Mouse (Mus musculus) hindbrain, embryonic 10.5 days (tissue): Measurements from ENCODE around the gene Ruvbl2. TPM values are rescaled to one million over a fixed set of nuclear protein-coding genes. Genes with fewer than 3 reads are reported as not detected.

Experiments used
- DNase-seq: peaks from one replicate; pipeline ENCODE4 v3.0.0-alpha.2; 2017; ENCODE audit warnings: low spot score
- H3K27ac ChIP-seq: fragments of 300-500 bp; sonication (generic); 2 replicates; pipeline ENCODE4 v1.5.1; 2016; ENCODE audit warnings: mild to moderate bottlenecking, moderate library complexity
- H3K27me3 ChIP-seq: fragments of 300-500 bp; sonication (generic); 2 replicates; pipeline ENCODE4 v1.6.1; 2016; ENCODE audit warnings: mild to moderate bottlenecking; ENCODE audit not compliant: poor library complexity, insufficient read depth, severe bottlenecking
- H3K36me3 ChIP-seq: fragments of 300-500 bp; sonication (generic); 2 replicates; pipeline ENCODE4 v1.6.1; 2016; ENCODE audit warnings: mild to moderate bottlenecking, moderate library complexity
- H3K4me1 ChIP-seq: fragments of 300-500 bp; sonication (generic); replicated peaks from 2 replicates; pipeline ENCODE4 v1.6.1; 2016; ENCODE audit warnings: mild to moderate bottlenecking
- H3K4me3 ChIP-seq: fragments of 300-500 bp; sonication (generic); 2 replicates; pipeline ENCODE4 v1.5.1; 2016; ENCODE audit warnings: mild to moderate bottlenecking, moderate library complexity
- H3K9me3 ChIP-seq: fragments of 300-500 bp; sonication (generic); 2 replicates; pipeline ENCODE4 v1.6.1; 2016; ENCODE audit warnings: mild to moderate bottlenecking, moderate library complexity
- WGBS: fragments of 180-500 bp; shearing (Covaris S2); methylation state at CpG from one replicate; pipeline ENCODE4 v1.1.7; 2016; 5-methylcytosine and 5-hydroxymethylcytosine counted together
- polyA plus RNA-seq: library from polyadenylated mRNA; unstranded; fragments of >200 nt; fragmentation: Nextera tagmentation; extraction: Ambion mirVana; gene quantifications from 2 replicates; pipeline ENCODE4 v1.2.1, GENCODE M21; 2016

The Ruvbl2 gene
- polyA plus RNA-seq, 1 experiment from 2014 or later = 192 TPM

- Histone ChIP-seq H3K4me1 (peaks cover 38% of the 10 kb centered on the region), H3K27ac (peak overlapping the region; percentile 70; the same call in 1 of the 2 replicates), H3K4me3 (peak overlapping the region; percentile 59), H3K9me3 (no peaks in the 10 kb centered on the region), H3K36me3 (no peaks in the 10 kb centered on the region), H3K27me3 (peaks cover 100% of the 10 kb centered on the region)
- 1% methylated on average over 27 of the region's 27 CpGs for WGBS
- DNase-seq = no peak
Measured at GRCm38 (mm10) chr7:45413864-45414739, 23.8 kb downstream of the Ruvbl2 start.

DNA sequence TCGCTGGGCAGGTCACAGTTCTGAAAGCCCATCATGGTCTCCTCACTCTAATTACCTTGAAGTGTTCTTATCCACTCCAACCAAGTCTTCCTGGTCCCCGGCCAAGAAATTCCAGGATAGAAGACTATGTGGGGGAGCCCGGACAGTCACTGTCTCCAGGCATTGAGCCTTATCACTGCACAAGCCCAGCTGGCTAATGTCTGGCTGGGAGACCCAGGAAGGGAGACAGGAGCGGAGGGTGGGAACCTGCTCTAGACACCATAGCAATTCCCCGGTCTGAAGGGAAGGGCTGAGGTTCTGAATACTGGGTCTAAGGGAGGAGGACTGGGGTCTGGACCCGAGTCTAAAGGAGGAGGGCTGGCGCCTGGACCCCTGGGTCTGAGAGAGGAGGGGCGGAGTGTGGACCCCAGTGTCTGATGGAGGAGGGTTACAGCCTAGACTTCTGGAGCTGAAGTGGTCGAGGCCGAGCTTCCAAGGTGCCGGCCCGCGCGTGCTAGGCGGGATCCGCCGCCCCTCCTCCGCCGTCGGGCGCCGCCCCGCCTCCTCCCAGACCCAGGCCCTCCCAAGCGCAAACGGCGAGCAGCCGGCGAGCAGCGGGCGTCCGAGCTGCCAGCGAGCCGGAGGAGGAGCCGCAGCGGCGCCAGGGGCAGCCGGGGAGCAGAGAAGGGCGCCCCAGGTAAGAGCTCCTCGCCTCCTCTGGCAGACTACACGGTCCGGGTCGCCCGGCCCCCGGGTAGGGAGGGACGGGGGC, 24.6 kb downstream of the Ruvbl2 start, which contains the start of gene Ntf5:
Ntf5 (plus strand) TSS at position 583 of the 751 bp plus-strand sequence.
- Histone ChIP-seq H3K27me3 (peaks cover 100% of the 10 kb centered on the region), H3K27ac (peak within 1 kb of the TSS; percentile 70; the same call in 1 of the 2 replicates), H3K4me3 (peak within 1 kb of the TSS; percentile 59), H3K36me3 (no peaks in the 10 kb centered on the region), H3K4me1 (peaks cover 32% of the 10 kb centered on the region), H3K9me3 (no peaks in the 10 kb centered on the region)
- DNase-seq = peak; percentile 49
- 3% methylated on average over 45 of the region's 45 CpGs for WGBS

GRCm38 (mm10) chr7:45412421-45412820, 25.5 kb downstream of the Ruvbl2 start:
- 80% methylated on average over 2 of the region's 2 CpGs for WGBS
- Histone ChIP-seq H3K27ac (no peak overlapping the region), H3K4me3 (no peak overlapping the region), H3K4me1 (peaks cover 23% of the 10 kb centered on the region), H3K27me3 (peaks cover 100% of the 10 kb centered on the region), H3K36me3 (no peaks in the 10 kb centered on the region), H3K9me3 (no peaks in the 10 kb centered on the region)
- no peak for DNase-seq

- H3K27ac ChIP-seq = no peak overlapping the region
- peaks cover 99% of the 10 kb centered on the region for H3K27me3 ChIP-seq
- peaks cover 32% of the 10 kb centered on the region for H3K4me1 ChIP-seq
- H3K4me3 ChIP-seq = no peak overlapping the region
- H3K36me3 ChIP-seq = no peaks in the 10 kb centered on the region
- 88% methylated on average over 8 of the region's 8 CpGs for WGBS
- no peaks in the 10 kb centered on the region for H3K9me3 ChIP-seq
- no peak for DNase-seq
Measured at GRCm38 (mm10) chr7:45409497-45410163, 28.3 kb downstream of the Ruvbl2 start.

DNA sequence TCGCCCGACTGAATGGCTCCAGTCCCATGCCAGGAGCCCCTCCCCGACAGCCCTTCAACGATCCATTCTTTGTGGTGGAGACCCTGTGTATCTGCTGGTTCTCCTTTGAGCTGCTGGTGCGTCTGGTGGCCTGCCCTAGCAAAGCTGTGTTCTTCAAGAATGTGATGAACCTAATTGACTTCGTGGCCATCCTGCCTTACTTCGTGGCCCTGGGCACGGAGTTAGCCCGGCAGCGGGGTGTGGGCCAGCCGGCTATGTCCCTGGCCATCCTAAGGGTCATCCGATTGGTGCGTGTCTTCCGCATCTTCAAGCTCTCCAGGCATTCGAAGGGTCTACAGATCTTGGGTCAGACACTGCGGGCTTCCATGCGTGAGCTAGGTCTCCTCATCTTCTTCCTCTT, 28.9 kb downstream of the Ruvbl2 start:
- WGBS = 88% methylated on average over 17 of the region's 17 CpGs
- DNase-seq = no peak
- Histone ChIP-seq H3K36me3 (no peaks in the 10 kb centered on the region), H3K9me3 (no peaks in the 10 kb centered on the region), H3K4me3 (no peak overlapping the region), H3K4me1 (peaks cover 27% of the 10 kb centered on the region), H3K27me3 (peaks cover 92% of the 10 kb centered on the region), H3K27ac (no peak overlapping the region)

DNA sequence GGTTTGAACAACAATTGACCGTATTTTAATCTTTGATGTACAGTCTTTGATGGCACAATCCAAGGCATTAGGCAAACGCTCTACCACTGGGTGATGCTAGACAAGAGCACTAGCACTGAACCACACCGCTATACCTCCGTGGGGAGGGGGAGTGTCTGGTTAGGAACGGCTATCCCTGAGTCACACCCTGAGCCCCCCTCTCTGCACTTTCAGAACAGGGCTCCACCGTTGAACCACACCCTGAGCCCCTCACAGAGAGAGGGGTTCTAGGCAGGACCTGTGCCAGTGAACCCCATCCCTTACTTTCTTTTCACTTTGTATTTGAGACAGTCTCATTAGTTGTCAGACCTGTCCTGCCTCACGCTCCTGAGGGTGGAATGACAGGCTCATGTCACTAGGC, 29.5 kb downstream of the Ruvbl2 start:
- Histone ChIP-seq H3K36me3 (no peaks in the 10 kb centered on the region), H3K4me3 (no peak overlapping the region), H3K27me3 (peaks cover 86% of the 10 kb centered on the region), H3K4me1 (peaks cover 21% of the 10 kb centered on the region), H3K27ac (no peak overlapping the region), H3K9me3 (no peaks in the 10 kb centered on the region)
- DNase-seq = no peak
- WGBS = 78% methylated on average over 7 of the region's 7 CpGs

DNA sequence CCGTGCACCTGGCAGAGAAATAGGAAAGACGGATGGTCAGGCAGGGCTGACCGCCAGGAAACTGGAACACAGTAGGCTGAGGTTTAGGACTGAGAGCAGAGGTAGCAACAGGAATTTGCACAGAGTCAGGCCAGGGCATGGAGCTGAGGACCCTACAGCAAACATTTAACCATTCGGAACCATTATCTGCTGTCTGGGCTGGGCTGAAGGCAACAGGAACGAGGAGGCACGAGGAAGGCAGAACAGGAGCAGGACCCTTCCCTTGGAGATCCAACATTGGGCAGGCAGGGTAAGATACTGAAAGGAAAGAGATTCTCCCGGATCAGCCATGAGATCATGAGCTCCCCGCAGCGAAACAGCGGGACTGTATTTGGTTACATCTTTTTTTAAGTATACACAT, 30.1 kb downstream of the Ruvbl2 start:
- DNase-seq = no peak
- Histone ChIP-seq H3K36me3 (no peaks in the 10 kb centered on the region), H3K4me3 (no peak overlapping the region), H3K9me3 (no peaks in the 10 kb centered on the region), H3K27ac (no peak overlapping the region), H3K4me1 (peaks cover 17% of the 10 kb centered on the region), H3K27me3 (peaks cover 81% of the 10 kb centered on the region)
- WGBS = 84% methylated on average over 10 of the region's 10 CpGs

GRCm38 (mm10) chr7:45406157-45407156, 31.4 kb downstream of the Ruvbl2 start:
- H3K4me3 ChIP-seq = peak overlapping the region; percentile 45
- H3K27ac ChIP-seq = no peak overlapping the region
- WGBS = 3% methylated on average over 114 of the region's 114 CpGs
- DNase-seq = peak; percentile 23
- no peaks in the 10 kb centered on the region for H3K9me3 ChIP-seq
- peaks cover 17% of the 10 kb centered on the region for H3K4me1 ChIP-seq
- H3K27me3 ChIP-seq = peaks cover 67% of the 10 kb centered on the region
- no peaks in the 10 kb centered on the region for H3K36me3 ChIP-seq

DNA sequence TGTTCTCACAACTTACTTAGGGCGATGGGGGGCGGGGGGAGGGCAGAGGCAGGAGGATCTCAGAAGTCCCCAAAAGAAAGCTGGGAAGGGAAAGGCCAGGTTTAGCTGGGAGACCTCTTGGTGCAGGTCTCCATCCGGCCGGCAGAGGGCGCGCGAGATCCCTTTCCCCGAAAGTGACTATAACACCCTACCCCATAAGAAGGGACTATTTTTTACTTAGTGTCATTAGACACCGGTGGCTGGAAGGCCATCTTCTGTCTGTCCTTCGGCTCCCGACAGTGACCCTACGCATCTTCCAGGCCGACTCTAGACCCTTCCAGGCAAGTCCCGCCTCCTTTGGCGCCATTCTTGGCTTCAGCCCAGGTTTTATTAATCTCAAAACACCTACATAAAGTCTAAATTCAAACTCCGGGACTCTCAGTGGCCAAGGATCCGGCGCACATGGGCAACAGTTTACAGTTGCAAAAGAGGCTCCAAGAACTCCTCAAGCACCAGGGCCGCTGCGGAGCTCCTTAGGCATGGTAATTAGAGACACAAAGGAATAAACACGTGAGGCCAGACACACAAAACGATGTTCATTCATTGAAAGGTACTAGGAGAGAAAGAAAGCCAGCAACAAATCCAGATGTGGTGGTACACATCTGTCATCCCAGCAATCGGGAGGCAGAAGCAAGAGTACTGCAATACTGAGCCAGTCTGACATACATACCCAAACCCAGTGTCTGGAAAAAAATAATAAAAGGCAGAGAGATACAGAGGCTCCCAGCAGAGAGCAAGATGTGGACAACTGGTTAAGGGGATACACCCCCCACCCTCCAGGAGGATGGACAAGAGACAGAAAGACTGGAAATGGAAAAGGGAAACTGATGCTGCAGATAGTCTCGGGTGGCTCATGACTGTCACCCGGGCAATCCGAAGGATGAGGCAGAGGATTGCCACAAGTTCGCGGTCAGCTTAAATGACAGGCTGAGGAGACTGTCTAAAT, 32.5 kb downstream of the Ruvbl2 start, which contains the start of gene Kcna7:
Kcna7 (plus strand) TSS at position 563 of the 985 bp plus-strand sequence.
- H3K27me3 ChIP-seq = peaks cover 56% of the 10 kb centered on the region
- 12% methylated on average over 28 of the region's 28 CpGs for WGBS
- no peak within 1 kb of the TSS for H3K27ac ChIP-seq

DNA sequence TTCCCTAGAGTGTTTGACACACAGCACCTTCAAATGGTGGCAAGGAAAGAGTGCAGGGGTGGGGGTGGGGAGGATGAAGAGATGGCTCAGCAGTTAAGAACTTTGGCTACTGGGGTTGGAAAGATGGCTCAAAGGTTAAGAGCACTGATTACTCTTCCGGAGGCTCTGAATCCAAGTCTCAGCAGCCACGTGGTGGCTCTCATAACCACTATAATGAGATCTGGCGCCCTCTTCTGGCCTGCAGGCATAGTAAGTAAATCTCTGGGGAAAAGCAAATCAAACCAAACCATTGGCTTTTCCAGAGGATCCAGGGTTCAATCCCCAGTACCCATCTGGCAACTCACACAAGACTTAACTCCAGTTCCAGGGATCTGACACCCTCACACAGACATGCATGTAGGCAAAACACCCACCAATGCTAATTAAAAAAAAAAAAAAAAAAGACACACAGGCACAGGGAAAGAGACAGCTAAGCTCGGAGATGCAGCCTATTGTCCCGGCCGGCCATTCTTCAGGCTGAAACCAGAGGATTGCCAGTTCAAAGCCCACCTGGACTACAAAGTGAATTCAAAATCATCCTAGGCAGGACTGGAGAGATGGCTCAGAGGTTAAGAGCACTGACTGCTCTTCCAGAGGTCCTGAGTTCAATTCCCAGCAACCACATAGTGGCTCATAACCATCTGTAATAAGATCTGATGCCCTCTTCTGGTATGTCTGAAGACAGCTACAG, 34.2 kb downstream of the Ruvbl2 start:
- Histone ChIP-seq H3K27ac (no peak overlapping the region), H3K9me3 (no peaks in the 10 kb centered on the region), H3K4me1 (peaks cover 17% of the 10 kb centered on the region), H3K4me3 (no peak overlapping the region), H3K36me3 (no peaks in the 10 kb centered on the region), H3K27me3 (peaks cover 39% of the 10 kb centered on the region)
- WGBS = 44% methylated on average over 6 of the region's 6 CpGs
- peak; percentile 71 for DNase-seq

More for the DNA sequence above, 32.5 kb downstream of the Ruvbl2 start, which contains the start of gene Kcna7:
- Histone ChIP-seq H3K36me3 (no peaks in the 10 kb centered on the region), H3K4me3 (peak within 1 kb of the TSS; percentile 45), H3K9me3 (no peaks in the 10 kb centered on the region), H3K4me1 (peaks cover 17% of the 10 kb centered on the region)
- DNase-seq = peak; percentile 66
